Mouse (Mus musculus): ENCODE measurements around the gene Plekhs1. TPM values are rescaled to one million over a fixed set of nuclear protein-coding genes. Genes with fewer than 3 reads are reported as not detected.

Plekhs1 gene
- 0.51 and 1.4 TPM in 2 replicates for polyA plus RNA-seq (2014; fragmentation: Nextera tagmentation; extraction: Ambion mirVana)

DNA sequence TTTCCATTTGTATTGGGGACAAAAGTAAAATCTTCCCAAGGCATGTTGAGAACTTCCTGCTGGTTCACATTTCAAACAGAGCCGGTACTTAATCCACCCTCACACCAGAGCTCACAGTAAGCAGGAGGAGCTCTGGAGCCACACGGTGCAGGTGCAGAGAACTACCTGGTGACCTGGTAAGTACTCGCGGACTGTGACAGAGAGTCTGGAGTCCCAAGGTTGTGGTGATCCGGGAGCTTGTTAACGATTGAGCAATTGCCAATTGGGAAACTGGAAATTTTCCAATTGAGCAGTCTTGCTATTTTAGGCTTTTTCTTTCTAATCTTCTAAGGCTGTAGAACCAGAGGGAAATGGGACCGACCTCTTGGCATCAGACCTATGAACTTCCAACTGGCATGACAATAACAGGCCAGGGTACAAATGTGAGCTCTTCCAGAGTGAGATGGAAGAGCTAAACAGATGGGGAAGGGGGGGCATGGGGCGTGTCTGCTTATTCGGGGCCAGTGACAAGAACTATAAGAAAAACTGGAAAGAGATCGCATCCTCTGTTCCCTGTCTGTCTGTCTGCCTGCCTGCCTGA, at the start of gene Plekhs1:
Plekhs1 (plus strand) TSS at position 119 of the 580 bp plus-strand sequence.
- no peak for ATAC-seq (ENCODE audit: insufficient number of reproducible peaks, insufficient read depth, low FRiP score, low read depth)
- H3K4me3 ChIP-seq (ENCODE audit: low read depth, low read length): no peak within 1 kb of the TSS
- no peaks in the 10 kb centered on the region for H3K9me3 ChIP-seq (ENCODE audit: control insufficient read depth, low read depth, low read length)
- H3K4me1 ChIP-seq (ENCODE audit: control insufficient read depth, insufficient read depth, low read length): peaks cover 11% of the 10 kb centered on the region; the same call in 1 of the 2 replicates
- no peak within 1 kb of the TSS for H3K4me2 ChIP-seq (replicated peaks; ENCODE audit: low read depth, low read length)
- no peaks in the 10 kb centered on the region for H3K27me3 ChIP-seq (ENCODE audit: control insufficient read depth, insufficient read depth, low read length)
- no peaks in the 10 kb centered on the region for H3K36me3 ChIP-seq (ENCODE audit: control insufficient read depth, insufficient read depth, low read length)
- WGBS: 60% methylated on average over 10 of the region's 10 CpGs
- H3K27ac ChIP-seq (ENCODE audit: low read length): no peak within 1 kb of the TSS
- no peak within 1 kb of the TSS for H3K9ac ChIP-seq (replicated peaks; ENCODE audit: low read depth, low read length)

DNA sequence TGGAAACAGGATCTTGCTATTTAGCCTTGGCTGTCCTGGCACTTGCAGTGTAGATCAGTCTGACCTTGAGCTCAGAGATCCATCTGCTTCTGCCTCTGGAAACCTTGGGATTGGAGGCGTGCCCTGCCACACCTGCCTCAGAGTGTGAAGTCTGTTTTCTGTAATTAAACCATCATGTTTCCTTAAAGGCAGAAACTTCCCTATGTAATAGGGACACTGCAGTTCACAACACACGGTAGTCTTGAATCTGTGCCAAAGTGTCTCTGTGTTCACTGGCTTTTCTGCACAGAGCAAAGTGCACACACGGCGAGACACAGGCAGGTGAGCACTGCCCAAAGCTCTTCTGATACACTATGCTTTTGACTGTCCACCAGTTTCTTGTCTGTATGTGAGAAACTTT, 43.0 kb upstream of the Plekhs1 start:
- Histone ChIP-seq H3K27ac (ENCODE audit: low read length) (no peak overlapping the region), H3K9me3 (ENCODE audit: control insufficient read depth, low read depth, low read length) (no peaks in the 10 kb centered on the region), H3K4me3 (ENCODE audit: low read depth, low read length) (no peak overlapping the region), H3K36me3 (ENCODE audit: control insufficient read depth, insufficient read depth, low read length) (no peaks in the 10 kb centered on the region), H3K4me2 (replicated peaks; ENCODE audit: low read depth, low read length) (no peak overlapping the region), H3K9ac (replicated peaks; ENCODE audit: low read depth, low read length) (no peak overlapping the region), H3K27me3 (ENCODE audit: control insufficient read depth, insufficient read depth, low read length) (no peaks in the 10 kb centered on the region), H3K4me1 (ENCODE audit: control insufficient read depth, insufficient read depth, low read length) (peaks cover 5% of the 10 kb centered on the region)
- 83% methylated on average over 4 of the region's 4 CpGs for WGBS
- ATAC-seq (ENCODE audit: insufficient number of reproducible peaks, insufficient read depth, low FRiP score, low read depth): no peak

DNA sequence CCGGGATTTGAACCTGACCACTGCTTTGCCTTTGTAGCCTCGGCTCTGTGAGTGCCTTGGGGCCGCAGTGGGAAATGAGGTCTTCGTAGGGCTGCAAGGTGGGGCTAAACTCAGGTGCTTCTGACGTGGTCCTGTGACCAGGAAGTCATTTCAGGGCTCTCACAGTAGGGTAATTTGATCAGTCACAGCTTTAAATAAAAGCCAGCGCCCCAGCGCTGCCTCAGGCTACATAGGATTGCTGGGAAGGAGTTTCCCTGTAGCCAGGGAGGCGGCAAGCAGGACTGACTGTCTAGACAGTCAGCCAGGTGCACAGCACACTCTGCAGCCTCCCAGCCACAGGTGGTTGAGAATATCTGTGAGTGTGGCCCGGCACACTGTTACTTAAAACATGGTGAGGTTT, 42.0 kb upstream of the Plekhs1 start:
- no peak for ATAC-seq (ENCODE audit: insufficient number of reproducible peaks, insufficient read depth, low FRiP score, low read depth)
- WGBS: 62% methylated on average over 9 of the region's 9 CpGs
- Histone ChIP-seq H3K4me2 (replicated peaks; ENCODE audit: low read depth, low read length) (no peak overlapping the region), H3K9me3 (ENCODE audit: control insufficient read depth, low read depth, low read length) (no peaks in the 10 kb centered on the region), H3K4me3 (ENCODE audit: low read depth, low read length) (no peak overlapping the region), H3K36me3 (ENCODE audit: control insufficient read depth, insufficient read depth, low read length) (no peaks in the 10 kb centered on the region; the same call in 1 of the 2 replicates), H3K9ac (replicated peaks; ENCODE audit: low read depth, low read length) (no peak overlapping the region), H3K4me1 (ENCODE audit: control insufficient read depth, insufficient read depth, low read length) (peaks cover 9% of the 10 kb centered on the region), H3K27ac (ENCODE audit: low read length) (no peak overlapping the region), H3K27me3 (ENCODE audit: control insufficient read depth, insufficient read depth, low read length) (no peaks in the 10 kb centered on the region)

DNA sequence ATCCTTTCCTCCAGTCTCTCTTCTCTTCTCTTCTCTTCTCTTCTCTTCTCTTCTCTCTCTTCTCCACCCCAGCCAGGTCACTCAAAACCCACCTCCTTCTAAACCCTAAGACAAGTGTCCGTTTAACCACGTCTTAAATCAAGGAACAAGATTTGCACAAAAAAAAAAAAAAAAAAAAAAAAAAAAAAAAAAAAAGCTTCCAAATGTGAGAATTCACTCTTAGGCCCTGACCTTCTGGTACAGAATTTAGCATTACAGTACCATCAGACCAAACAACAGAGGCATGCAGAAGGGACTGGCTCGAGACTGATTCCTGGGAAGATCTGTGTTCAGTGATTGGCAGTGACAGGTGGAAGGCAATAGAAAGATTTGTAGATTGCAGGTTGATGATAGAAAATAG, 41.1 kb upstream of the Plekhs1 start:
- WGBS: 82% methylated on average over 3 of the region's 3 CpGs
- no peak overlapping the region for H3K27ac ChIP-seq (ENCODE audit: low read length)
- no peak for ATAC-seq (ENCODE audit: insufficient number of reproducible peaks, insufficient read depth, low FRiP score, low read depth)
- no peak overlapping the region for H3K9ac ChIP-seq (replicated peaks; ENCODE audit: low read depth, low read length)
- peaks cover 9% of the 10 kb centered on the region for H3K4me1 ChIP-seq (ENCODE audit: control insufficient read depth, insufficient read depth, low read length)
- no peak overlapping the region for H3K4me3 ChIP-seq (ENCODE audit: low read depth, low read length)
- H3K27me3 ChIP-seq (ENCODE audit: control insufficient read depth, insufficient read depth, low read length): no peaks in the 10 kb centered on the region
- no peaks in the 10 kb centered on the region for H3K9me3 ChIP-seq (ENCODE audit: control insufficient read depth, low read depth, low read length)
- no peak overlapping the region for H3K4me2 ChIP-seq (replicated peaks; ENCODE audit: low read depth, low read length)
- H3K36me3 ChIP-seq (ENCODE audit: control insufficient read depth, insufficient read depth, low read length): no peaks in the 10 kb centered on the region; the same call in 1 of the 2 replicates

DNA sequence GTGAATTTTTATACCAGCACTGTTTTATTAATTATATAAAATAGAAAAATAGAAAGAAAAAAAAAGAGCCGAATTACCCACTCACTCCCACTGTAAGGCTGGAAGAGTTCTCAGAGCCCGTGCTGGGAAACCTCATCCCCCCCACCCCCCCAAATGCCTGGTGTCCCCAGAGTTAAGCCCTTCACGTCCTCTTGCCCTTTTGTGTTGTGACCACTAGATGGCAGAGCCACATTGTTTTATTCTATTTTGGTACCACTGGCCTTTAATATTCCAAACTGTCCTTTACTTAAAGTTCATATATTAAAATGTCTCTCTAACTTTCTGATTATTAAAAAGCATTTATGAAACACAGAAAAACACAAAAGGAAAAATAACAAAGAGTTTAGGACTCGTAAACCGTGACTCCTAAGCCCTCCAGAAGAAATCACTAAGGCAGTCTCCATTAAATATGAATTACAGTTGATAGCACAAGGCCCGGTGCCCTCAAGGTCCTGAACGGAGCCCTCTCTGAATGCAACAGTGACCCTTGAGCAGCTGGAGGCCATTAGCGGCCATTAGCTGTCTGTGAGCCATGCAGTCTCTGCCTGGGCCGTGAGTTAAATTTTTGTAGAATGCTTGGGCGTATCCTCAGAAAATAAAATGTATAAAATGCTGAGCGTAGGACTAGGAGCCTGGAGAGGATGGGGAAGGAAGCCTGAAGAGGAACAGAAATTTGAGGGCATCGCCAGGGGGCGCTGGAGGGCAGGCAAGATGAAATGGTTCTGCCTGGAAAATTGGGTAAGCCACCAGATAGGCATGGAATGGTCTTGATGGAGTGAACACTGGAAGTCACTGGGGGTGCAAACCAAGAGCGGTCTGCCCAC, 38.7 kb upstream of the Plekhs1 start:
- peak; percentile 51; the same call in 1 of the 2 replicates for ATAC-seq (ENCODE audit: insufficient number of reproducible peaks, insufficient read depth, low FRiP score, low read depth)
- 27% methylated on average over 14 of the region's 14 CpGs for WGBS
- Histone ChIP-seq H3K27me3 (ENCODE audit: control insufficient read depth, insufficient read depth, low read length) (no peaks in the 10 kb centered on the region), H3K4me1 (ENCODE audit: control insufficient read depth, insufficient read depth, low read length) (peaks cover 13% of the 10 kb centered on the region), H3K9me3 (ENCODE audit: control insufficient read depth, low read depth, low read length) (no peaks in the 10 kb centered on the region), H3K27ac (ENCODE audit: low read length) (no peak overlapping the region), H3K4me3 (ENCODE audit: low read depth, low read length) (no peak overlapping the region), H3K9ac (replicated peaks; ENCODE audit: low read depth, low read length) (no peak overlapping the region), H3K4me2 (replicated peaks; ENCODE audit: low read depth, low read length) (no peak overlapping the region), H3K36me3 (ENCODE audit: control insufficient read depth, insufficient read depth, low read length) (no peaks in the 10 kb centered on the region; the same call in 1 of the 2 replicates)

DNA sequence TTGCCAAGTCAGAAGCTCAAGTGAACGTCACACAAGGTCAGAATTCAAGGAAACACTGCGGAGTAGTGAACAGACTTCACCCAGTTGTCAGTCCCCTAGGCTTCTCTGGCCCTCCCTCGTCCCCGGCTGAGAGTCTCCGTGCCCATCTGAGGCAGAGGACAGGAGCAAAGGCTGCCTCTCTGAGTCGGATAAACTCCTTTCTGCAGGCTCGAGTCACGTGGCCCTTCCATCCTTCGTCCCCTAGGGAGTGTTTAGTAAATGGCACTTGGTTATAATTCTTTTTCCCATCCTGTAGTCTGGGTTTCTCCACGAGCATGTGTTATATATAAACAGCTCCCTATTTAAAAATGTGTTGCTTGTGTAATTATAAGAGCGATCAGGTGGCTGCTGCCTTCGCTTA, 38.1 kb upstream of the Plekhs1 start:
- 68% methylated on average over 12 of the region's 12 CpGs for WGBS
- ATAC-seq (ENCODE audit: insufficient number of reproducible peaks, insufficient read depth, low FRiP score, low read depth): no peak

DNA sequence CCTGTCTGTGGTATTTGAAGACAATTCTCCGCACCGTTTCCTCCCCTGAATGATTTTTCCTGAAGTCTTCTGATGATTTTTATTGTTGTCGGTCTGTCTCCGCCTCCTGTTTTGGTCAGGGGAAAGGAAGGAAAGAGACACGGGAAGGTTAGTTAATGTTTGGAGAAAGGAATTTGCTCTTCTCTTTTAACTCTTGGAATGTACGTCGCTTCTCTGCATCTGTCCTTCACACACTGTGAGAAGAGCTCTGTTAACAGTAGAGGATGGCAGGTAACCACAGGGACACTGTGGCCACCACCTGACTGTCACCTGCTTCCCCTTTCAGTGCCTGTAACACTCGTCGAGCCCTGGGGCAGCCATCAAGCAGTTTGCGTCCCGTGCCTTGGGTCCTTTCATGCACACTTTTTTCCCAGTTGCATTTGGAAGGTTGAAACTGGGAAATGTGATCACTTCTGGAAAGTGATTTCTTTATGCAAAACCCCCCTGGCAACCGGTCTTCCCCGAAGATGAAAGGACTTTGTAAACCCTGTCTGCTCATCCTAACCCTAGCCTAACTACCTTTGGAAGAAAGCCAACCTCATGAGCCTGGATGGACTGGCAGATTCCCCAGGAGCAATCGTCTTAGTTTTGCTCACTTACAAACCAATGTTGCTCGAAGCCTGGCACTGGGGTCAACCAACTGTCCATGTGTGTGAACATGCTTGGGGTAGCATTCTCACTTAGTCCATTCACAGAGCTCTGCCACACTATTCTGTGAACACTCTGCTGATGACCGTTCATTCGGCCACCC, 36.6 kb upstream of the Plekhs1 start:
- H3K9me3 ChIP-seq (ENCODE audit: control insufficient read depth, low read depth, low read length): no peaks in the 10 kb centered on the region
- H3K27ac ChIP-seq (ENCODE audit: low read length): no peak overlapping the region
- H3K9ac ChIP-seq (replicated peaks; ENCODE audit: low read depth, low read length): no peak overlapping the region
- peaks cover 13% of the 10 kb centered on the region for H3K4me1 ChIP-seq (ENCODE audit: control insufficient read depth, insufficient read depth, low read length)
- H3K4me3 ChIP-seq (ENCODE audit: low read depth, low read length): no peak overlapping the region
- 74% methylated on average over 17 of the region's 17 CpGs for WGBS
- H3K36me3 ChIP-seq (ENCODE audit: control insufficient read depth, insufficient read depth, low read length): no peaks in the 10 kb centered on the region; the same call in 1 of the 2 replicates
- ATAC-seq (ENCODE audit: insufficient number of reproducible peaks, insufficient read depth, low FRiP score, low read depth): no peak
- H3K4me2 ChIP-seq (replicated peaks; ENCODE audit: low read depth, low read length): no peak overlapping the region
- no peaks in the 10 kb centered on the region for H3K27me3 ChIP-seq (ENCODE audit: control insufficient read depth, insufficient read depth, low read length)

More for the DNA sequence above, 38.1 kb upstream of the Plekhs1 start:
- Histone ChIP-seq H3K27me3 (ENCODE audit: control insufficient read depth, insufficient read depth, low read length) (no peaks in the 10 kb centered on the region), H3K4me3 (ENCODE audit: low read depth, low read length) (no peak overlapping the region), H3K9me3 (ENCODE audit: control insufficient read depth, low read depth, low read length) (no peaks in the 10 kb centered on the region), H3K27ac (ENCODE audit: low read length) (no peak overlapping the region), H3K36me3 (ENCODE audit: control insufficient read depth, insufficient read depth, low read length) (no peaks in the 10 kb centered on the region; the same call in 1 of the 2 replicates), H3K4me1 (ENCODE audit: control insufficient read depth, insufficient read depth, low read length) (peaks cover 13% of the 10 kb centered on the region), H3K9ac (replicated peaks; ENCODE audit: low read depth, low read length) (no peak overlapping the region), H3K4me2 (replicated peaks; ENCODE audit: low read depth, low read length) (no peak overlapping the region)

DNA sequence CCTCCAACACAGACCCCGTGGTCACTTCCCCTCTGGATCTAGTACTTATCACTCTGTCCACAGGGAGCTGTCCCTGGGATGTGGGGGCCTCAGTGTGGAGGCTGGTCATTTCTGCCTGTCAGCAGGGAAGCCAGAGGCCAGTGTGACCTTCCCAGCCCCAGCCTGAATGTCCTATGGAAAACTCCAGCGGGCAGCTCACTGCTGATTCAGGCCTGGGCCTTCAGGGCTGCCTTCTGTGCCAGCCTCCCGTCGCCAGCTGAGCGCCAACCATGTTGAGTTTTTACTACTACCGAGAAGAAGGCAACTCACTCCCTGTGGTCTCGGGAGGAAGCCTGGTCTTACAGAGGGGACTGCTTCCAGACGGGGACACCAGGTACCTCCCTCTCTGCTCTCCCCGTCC, 35.9 kb upstream of the Plekhs1 start:
- H3K36me3 ChIP-seq (ENCODE audit: control insufficient read depth, insufficient read depth, low read length): no peaks in the 10 kb centered on the region; the same call in 1 of the 2 replicates
- peak overlapping the region; percentile 79 for H3K27ac ChIP-seq (ENCODE audit: low read length)
- no peak overlapping the region for H3K4me3 ChIP-seq (ENCODE audit: low read depth, low read length)
- H3K9ac ChIP-seq (replicated peaks; ENCODE audit: low read depth, low read length): no peak overlapping the region
- no peak overlapping the region for H3K4me2 ChIP-seq (replicated peaks; ENCODE audit: low read depth, low read length)
- ATAC-seq (ENCODE audit: insufficient number of reproducible peaks, insufficient read depth, low FRiP score, low read depth): no peak
- no peaks in the 10 kb centered on the region for H3K9me3 ChIP-seq (ENCODE audit: control insufficient read depth, low read depth, low read length)
- H3K4me1 ChIP-seq (ENCODE audit: control insufficient read depth, insufficient read depth, low read length): peaks cover 13% of the 10 kb centered on the region
- no peaks in the 10 kb centered on the region for H3K27me3 ChIP-seq (ENCODE audit: control insufficient read depth, insufficient read depth, low read length)
- 60% methylated on average over 9 of the region's 9 CpGs for WGBS
